Mouse (Mus musculus) brain, embryonic 18.5 days (tissue): ENCODE results near the gene Uchl1.

ENCODE experiments used
- DNase-seq: peaks from one replicate; pipeline ENCODE4 v3.0.0-alpha.2; 2012; ENCODE audit warnings: low read depth, low spot score

Gene Uchl1

GRCm38 (mm10) chr5:66675983-66676382, at the start of gene Uchl1:
Uchl1 (plus strand) TSS chr5:66676091.
- peak; percentile 95 for DNase-seq

GRCm38 (mm10) chr5:66627805-66628204, 48.1 kb upstream of the Uchl1 start:
- no peak for DNase-seq

GRCm38 (mm10) chr5:66635459-66636079, 40.3 kb upstream of the Uchl1 start:
- no peak for DNase-seq

- no peak for DNase-seq
These were observed 33.7 kb upstream of the Uchl1 start for GRCm38 (mm10) chr5:66642156-66642555.

GRCm38 (mm10) chr5:66643260-66643659, 32.6 kb upstream of the Uchl1 start:
- no peak for DNase-seq

GRCm38 (mm10) chr5:66647504-66647903, 28.4 kb upstream of the Uchl1 start:
- DNase-seq = no peak

- DNase-seq = no peak
These were observed 21.7 kb upstream of the Uchl1 start for GRCm38 (mm10) chr5:66654220-66654619.

- peak; percentile 60 for DNase-seq
These were observed 551 bp upstream of the Uchl1 start for GRCm38 (mm10) chr5:66675189-66675890.

- peak; percentile 47 for DNase-seq
These were observed 696 bp downstream of the Uchl1 start for GRCm38 (mm10) chr5:66676457-66677117.

- DNase-seq = no peak
These were observed 1.8 kb downstream of the Uchl1 start for GRCm38 (mm10) chr5:66677411-66678345.

- DNase-seq = no peak
These were observed 3.3 kb downstream of the Uchl1 start for GRCm38 (mm10) chr5:66679222-66679621.

GRCm38 (mm10) chr5:66685930-66686329, 10.0 kb downstream of the Uchl1 start:
- no peak for DNase-seq

- no peak for DNase-seq
These were observed 11.0 kb downstream of the Uchl1 start for GRCm38 (mm10) chr5:66686863-66687262.

- DNase-seq = no peak
These were observed 11.8 kb downstream of the Uchl1 start for GRCm38 (mm10) chr5:66687737-66688136.

- DNase-seq = no peak
These were observed 12.4 kb downstream of the Uchl1 start for GRCm38 (mm10) chr5:66688286-66688685.

GRCm38 (mm10) chr5:66689796-66690195, 13.9 kb downstream of the Uchl1 start:
- no peak for DNase-seq

- no peak for DNase-seq
These were observed 17.3 kb downstream of the Uchl1 start for GRCm38 (mm10) chr5:66693231-66693630.

GRCm38 (mm10) chr5:66697119-66697518, 21.2 kb downstream of the Uchl1 start:
- no peak for DNase-seq

- DNase-seq = no peak
These were observed 24.0 kb downstream of the Uchl1 start for GRCm38 (mm10) chr5:66699911-66700310.

GRCm38 (mm10) chr5:66701951-66702350, 26.1 kb downstream of the Uchl1 start:
- no peak for DNase-seq

GRCm38 (mm10) chr5:66703317-66704004, 27.6 kb downstream of the Uchl1 start:
- DNase-seq = no peak
